Mouse (Mus musculus) hindbrain, embryonic 15.5 days (tissue): ENCODE measurements at regions not wholly inside any gene's neighbourhood (a gene's known extent, or its start where the extent isn't known, plus 50 kb on each side); places are given as distances from the start of the nearest gene placed in this dataset.

Experiments
- ATAC-seq: fragments of 200-750 bp; cut with Nextera tagmentation; 2 replicates; pipeline ENCODE4 v1.8.0; 2017; ENCODE audit warnings: low read depth, moderate number of reproducible peaks, moderate TSS enrichment; ENCODE audit not compliant: low FRiP score
- H3K27ac ChIP-seq: fragments of 300-500 bp; sonication (generic); replicated peaks from 2 replicates; pipeline ENCODE4 v1.5.1; 2015; ENCODE audit warnings: mild to moderate bottlenecking, inconsistent platforms
- H3K27me3 ChIP-seq: fragments of 300-500 bp; sonication (generic); 2 replicates; pipeline ENCODE4 v1.6.1; 2015; ENCODE audit warnings: control low read depth, inconsistent platforms
- H3K36me3 ChIP-seq: fragments of 300-500 bp; sonication (generic); 2 replicates; pipeline ENCODE4 v1.6.1; 2015; ENCODE audit warnings: control low read depth, inconsistent platforms
- H3K4me1 ChIP-seq: fragments of 300-500 bp; sonication (generic); replicated peaks from 2 replicates; pipeline ENCODE4 v1.6.1; 2015; ENCODE audit warnings: control low read depth, inconsistent platforms
- H3K4me2 ChIP-seq: fragments of 300-500 bp; sonication (generic); 2 replicates; pipeline ENCODE4 v1.6.1; 2015; ENCODE audit warnings: moderate library complexity, mild to moderate bottlenecking, inconsistent platforms
- H3K4me3 ChIP-seq: fragments of 300-500 bp; sonication (generic); 2 replicates; pipeline ENCODE4 v1.5.1; 2015; ENCODE audit warnings: mild to moderate bottlenecking, inconsistent platforms
- H3K9ac ChIP-seq: fragments of 300-500 bp; sonication (generic); 2 replicates; pipeline ENCODE4 v1.6.1; 2015; ENCODE audit warnings: inconsistent platforms
- H3K9me3 ChIP-seq: fragments of 300-500 bp; sonication (generic); 2 replicates; pipeline ENCODE4 v1.6.1; 2016; ENCODE audit warnings: control low read depth, inconsistent platforms
- WGBS: fragments of 180-500 bp; shearing (Covaris S2); methylation state at CpG from one replicate; pipeline ENCODE4 v1.1.7; 2015; 5-methylcytosine and 5-hydroxymethylcytosine counted together

DNA sequence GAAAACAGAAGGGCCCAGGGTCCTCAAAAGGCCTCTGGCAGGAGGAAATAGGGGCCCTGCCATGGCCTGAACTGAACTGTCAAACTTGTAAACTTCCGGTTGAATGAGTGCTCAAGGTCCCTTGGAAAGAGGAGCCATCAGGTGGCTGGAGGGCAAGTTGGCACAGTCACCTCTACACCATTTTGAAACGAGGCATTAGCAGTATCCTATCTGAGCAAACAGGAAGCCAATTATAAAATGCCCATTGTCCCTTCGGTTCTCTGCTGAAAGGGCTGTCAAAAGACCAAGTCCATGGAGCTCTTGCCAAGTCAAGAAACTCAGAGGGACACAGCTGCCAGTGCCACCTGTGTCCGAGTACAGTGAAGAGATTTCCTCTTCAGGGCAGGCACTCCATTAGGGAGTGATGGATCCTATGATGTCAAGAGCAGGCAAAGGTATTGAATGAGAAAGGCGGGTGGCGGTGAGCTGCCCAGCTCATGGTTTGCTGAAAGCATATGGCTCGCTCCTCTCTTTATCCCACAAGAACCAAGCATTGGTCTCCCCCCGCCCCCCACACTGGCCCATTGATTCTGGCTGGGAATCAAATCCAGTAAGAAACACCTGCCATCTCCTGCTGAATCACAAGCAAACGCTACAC, 103.0 kb upstream of the Tut7 start:
- Histone ChIP-seq H3K9ac (no peak overlapping the region), H3K27ac (no peak overlapping the region), H3K4me3 (no peak overlapping the region), H3K4me2 (no peak overlapping the region), H3K4me1 (peaks cover 18% of the 10 kb centered on the region), H3K36me3 (no peaks in the 10 kb centered on the region), H3K9me3 (no peaks in the 10 kb centered on the region), H3K27me3 (no peaks in the 10 kb centered on the region)
- ATAC-seq: peak; percentile 80
- 40% methylated on average over 9 of the region's 9 CpGs for WGBS

DNA sequence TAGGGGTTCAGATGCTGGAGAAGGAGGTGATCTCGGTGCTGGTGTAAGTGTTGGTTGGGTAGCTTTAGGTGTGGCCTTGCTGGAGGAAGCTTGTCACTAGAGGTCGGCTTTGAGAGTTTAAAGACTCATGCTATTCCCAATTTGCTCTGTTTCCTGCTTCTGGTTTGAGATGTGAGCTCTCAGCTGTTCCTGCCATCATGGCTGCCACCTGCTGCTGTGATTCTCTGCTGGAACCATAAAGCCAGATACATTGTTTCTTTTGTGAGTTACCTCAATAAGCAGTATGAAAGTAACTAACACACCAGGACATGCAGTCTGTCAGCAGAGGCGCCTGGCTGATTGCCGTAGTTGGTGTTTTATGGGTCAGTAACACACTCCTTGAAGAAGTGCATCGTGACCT, 94.2 kb upstream of the Tut7 start:
- Histone ChIP-seq H3K9me3 (no peaks in the 10 kb centered on the region), H3K27ac (no peak overlapping the region), H3K9ac (no peak overlapping the region), H3K4me1 (no peaks in the 10 kb centered on the region), H3K27me3 (no peaks in the 10 kb centered on the region), H3K36me3 (no peaks in the 10 kb centered on the region), H3K4me2 (no peak overlapping the region), H3K4me3 (no peak overlapping the region)
- ATAC-seq: no peak
- WGBS: 94% methylated on average over 5 of the region's 5 CpGs

DNA sequence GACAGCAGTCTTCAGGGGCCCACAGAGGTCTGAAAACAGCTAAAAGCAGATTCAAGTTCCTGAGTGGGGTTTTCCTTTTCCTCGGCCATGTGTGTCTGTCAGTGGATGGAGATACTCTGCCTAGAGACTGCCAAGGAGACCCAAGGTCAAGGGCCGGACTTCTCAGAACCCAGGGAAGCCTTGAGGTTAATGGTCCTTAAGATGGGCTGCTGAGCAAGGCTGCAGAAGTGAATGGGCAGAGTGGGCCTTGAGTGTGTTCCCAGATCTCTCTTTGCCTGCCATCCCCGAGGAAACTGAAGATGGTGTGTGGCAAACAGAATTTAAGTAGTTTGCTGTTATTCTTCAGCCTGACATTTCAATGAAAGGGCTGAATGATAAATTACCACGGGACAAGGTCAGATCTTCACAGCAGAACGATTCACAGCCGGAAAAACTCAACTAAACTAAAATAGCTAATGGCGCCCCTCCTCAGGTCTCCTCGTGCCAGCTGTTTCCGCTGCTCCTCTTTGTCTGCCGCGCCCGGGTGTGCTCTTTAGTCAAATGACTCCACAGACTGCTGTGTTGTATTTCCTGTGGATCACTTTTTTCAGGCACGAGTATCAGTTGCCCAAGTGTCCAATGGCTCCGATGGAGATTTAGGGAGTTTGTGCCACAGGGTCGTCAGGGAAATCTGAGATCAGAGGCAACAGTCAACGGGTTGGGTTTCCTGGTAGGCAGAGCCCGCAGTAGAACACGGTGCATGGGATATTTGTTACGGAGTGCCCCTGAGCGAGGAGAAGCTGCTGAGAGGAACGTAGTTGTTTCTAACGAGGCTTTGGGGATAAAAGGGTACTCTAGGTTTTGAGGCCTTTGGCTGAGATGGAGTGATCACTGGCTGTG, 93.5 kb upstream of the Tut7 start:
- Histone ChIP-seq H3K9me3 (no peaks in the 10 kb centered on the region), H3K4me3 (no peak overlapping the region), H3K4me2 (no peak overlapping the region), H3K36me3 (no peaks in the 10 kb centered on the region), H3K9ac (no peak overlapping the region), H3K4me1 (no peaks in the 10 kb centered on the region), H3K27me3 (no peaks in the 10 kb centered on the region), H3K27ac (no peak overlapping the region)
- 59% methylated on average over 22 of the region's 22 CpGs for WGBS
- ATAC-seq: no peak

DNA sequence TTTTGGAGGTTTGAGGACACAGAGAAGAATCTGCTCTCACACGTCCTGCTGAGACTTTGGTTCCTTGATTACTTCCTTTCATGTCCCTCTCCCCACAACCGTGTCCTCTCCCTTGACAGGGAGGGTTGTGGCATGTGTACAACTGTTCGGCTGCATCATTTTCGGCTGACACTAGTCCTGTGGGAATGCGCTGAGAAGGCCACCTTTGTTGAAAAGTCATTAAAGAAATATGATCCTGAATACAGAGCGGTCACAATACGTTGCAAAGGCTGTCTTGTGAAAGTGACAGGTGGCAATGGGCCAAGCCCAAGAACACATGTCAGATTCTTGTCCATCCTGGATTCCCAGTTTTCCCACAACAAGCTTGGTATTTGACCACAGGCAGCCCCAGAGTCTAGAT, 92.8 kb upstream of the Tut7 start:
- H3K27ac ChIP-seq: no peak overlapping the region
- 70% methylated on average over 7 of the region's 7 CpGs for WGBS
- H3K4me2 ChIP-seq: no peak overlapping the region
- no peaks in the 10 kb centered on the region for H3K9me3 ChIP-seq
- H3K4me3 ChIP-seq: no peak overlapping the region
- peaks cover 2% of the 10 kb centered on the region for H3K4me1 ChIP-seq
- H3K27me3 ChIP-seq: no peaks in the 10 kb centered on the region
- no peaks in the 10 kb centered on the region for H3K36me3 ChIP-seq
- H3K9ac ChIP-seq: no peak overlapping the region
- ATAC-seq: no peak

DNA sequence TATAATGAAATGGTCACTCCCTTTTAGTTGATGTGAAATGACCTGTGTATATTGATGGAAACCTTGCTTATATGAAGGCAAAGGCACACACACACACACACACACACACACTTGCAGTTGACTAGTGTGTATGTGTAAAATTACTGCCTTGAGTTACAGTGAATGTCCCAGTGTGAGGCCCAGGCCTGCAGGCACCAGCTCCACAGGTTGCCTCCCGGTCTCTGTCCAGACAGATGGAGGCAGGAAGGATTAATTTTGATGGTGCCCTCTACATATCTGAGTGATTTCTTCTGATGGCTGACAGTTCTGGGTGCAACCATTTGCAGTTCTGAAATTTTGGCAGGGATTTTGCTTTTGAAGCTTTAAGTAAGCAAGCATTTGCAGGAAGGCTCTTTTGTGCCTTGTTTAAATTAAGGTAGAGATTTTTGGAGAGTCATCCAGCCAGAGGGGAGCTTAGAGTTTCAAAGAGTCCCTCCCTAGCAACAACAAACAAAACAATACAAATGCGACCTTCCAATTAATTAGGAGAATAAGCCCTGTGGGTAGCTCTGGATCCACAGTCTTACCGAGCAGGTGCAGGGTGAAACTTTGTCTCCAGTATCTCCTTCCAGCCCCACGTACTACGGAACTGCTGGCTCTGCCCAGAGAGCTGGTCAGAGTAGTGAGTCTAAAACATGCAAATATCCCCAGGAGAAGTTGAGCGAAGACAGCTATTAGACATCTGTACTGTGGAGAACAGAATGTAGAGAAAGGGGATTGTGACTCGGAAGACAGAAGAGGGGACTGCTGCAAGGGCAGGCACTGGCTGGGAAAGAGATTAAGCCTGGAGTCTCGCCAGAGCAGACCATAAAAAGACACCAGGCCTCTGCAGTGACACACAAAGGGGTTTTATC, 87.5 kb upstream of the Tut7 start:
- H3K4me2 ChIP-seq: no peak overlapping the region

DNA sequence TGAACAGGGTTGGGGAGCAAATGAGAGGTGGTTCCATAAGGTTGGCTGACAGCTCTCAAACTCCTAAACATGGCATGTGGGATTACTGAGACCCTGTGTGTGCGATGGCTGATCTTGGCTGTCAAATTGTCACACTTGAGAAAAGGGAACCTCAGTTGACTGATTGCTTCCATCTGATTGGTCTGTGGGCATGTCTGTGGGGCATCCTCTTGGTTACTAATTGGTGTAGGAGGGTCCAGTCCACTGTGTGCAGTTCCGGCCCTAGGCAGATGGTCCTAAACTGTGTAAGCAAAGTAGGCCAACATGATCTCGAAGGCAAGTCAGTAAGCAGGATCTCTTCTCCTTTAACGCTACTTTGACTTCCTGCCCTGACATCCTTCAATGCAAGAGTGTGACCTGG, 86.5 kb upstream of the Tut7 start:
- Histone ChIP-seq H3K4me3 (no peak overlapping the region), H3K4me2 (no peak overlapping the region), H3K9ac (no peak overlapping the region), H3K9me3 (no peaks in the 10 kb centered on the region), H3K36me3 (no peaks in the 10 kb centered on the region), H3K4me1 (peaks cover 18% of the 10 kb centered on the region), H3K27me3 (no peaks in the 10 kb centered on the region), H3K27ac (no peak overlapping the region)
- WGBS: 87% methylated on average over 4 of the region's 4 CpGs
- no peak for ATAC-seq

More for the DNA sequence above, 87.5 kb upstream of the Tut7 start:
- Histone ChIP-seq H3K4me1 (peaks cover 13% of the 10 kb centered on the region), H3K9me3 (no peaks in the 10 kb centered on the region), H3K27me3 (no peaks in the 10 kb centered on the region), H3K4me3 (no peak overlapping the region), H3K9ac (no peak overlapping the region), H3K36me3 (no peaks in the 10 kb centered on the region), H3K27ac (no peak overlapping the region)
- ATAC-seq: no peak
- 19% methylated on average over 8 of the region's 8 CpGs for WGBS

DNA sequence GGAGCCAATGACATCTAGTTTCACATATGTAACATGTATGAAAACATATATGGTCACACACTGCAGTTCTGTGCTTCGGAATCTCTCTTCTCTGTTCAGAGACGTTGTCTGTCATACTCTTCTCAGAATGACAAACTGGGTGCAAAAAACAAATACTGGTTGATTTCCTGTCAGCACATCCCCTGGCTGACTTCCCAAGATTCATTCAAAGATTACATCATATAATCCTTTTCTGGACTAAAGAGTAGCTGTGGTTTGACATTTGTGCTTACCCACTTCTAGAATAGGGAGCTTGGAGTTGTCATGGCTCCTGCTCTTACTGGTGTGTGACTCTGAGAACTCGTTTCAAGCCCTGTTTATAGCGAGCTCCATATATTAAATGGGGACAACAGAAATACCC, 85.8 kb upstream of the Tut7 start:
- H3K9me3 ChIP-seq: no peaks in the 10 kb centered on the region
- whole genome bisulfite sequencing: 92% methylated on average over 4 of the region's 4 CpGs
- no peak overlapping the region for H3K4me3 ChIP-seq
- H3K4me1 ChIP-seq: peaks cover 18% of the 10 kb centered on the region
- no peaks in the 10 kb centered on the region for H3K27me3 ChIP-seq
- H3K36me3 ChIP-seq: no peaks in the 10 kb centered on the region
- no peak overlapping the region for H3K4me2 ChIP-seq
- no peak overlapping the region for H3K9ac ChIP-seq
- H3K27ac ChIP-seq: no peak overlapping the region
- no peak for ATAC-seq

DNA sequence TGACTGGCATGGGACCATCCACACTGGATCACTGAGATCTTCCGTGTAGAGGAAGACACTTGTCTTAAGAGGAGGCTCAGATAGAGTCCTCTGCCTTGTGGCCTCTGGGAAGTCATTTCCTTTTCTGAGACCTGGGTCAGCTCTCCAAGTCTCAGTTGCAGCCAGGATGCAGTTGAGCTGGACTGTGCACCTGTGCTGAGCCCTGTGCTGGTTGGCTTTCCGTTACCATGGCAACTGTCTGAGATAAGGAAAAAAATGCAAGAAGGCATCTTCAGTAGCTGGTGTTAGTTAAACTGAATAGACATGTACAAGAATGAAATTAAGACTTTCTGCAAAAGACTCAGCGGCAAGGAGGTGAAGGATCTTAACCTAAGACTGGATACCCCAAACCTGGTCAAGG, 82.5 kb upstream of the Tut7 start:
- Histone ChIP-seq H3K9ac (no peak overlapping the region), H3K36me3 (no peaks in the 10 kb centered on the region), H3K4me2 (no peak overlapping the region), H3K27ac (no peak overlapping the region), H3K9me3 (no peaks in the 10 kb centered on the region), H3K27me3 (no peaks in the 10 kb centered on the region), H3K4me3 (no peak overlapping the region), H3K4me1 (peaks cover 13% of the 10 kb centered on the region)
- 57% methylated on average over 3 of the region's 3 CpGs for WGBS
- peak; percentile 71; the same call in 1 of the 2 replicates for ATAC-seq

DNA sequence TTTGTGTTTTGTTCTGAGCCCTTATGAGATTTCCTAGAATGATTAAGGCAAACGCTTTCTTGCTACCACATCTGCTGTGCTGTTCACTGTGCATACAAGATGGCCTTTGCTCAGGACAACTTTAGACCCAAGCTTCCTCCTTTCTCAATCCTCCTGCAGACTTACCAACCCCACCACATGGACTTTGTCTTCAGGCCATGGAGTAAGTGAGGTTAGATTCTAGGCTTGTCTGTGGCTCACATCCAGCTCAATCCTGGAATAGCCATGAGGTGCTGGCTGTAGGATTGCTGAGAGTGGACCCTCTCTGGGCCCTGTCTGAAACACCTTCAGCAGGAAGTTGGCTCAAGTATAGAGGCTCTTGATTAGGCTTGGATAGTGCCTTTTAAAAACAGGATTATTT, 81.5 kb upstream of the Tut7 start:
- Histone ChIP-seq H3K27ac (no peak overlapping the region), H3K4me3 (no peak overlapping the region), H3K4me1 (0 out of 2 replicates have a peak, but pooled peaks cover 7% of the 10 kb centered on the region), H3K36me3 (no peaks in the 10 kb centered on the region), H3K9ac (no peak overlapping the region), H3K9me3 (no peaks in the 10 kb centered on the region), H3K4me2 (no peak overlapping the region), H3K27me3 (no peaks in the 10 kb centered on the region)
- no peak for ATAC-seq
- WGBS: 91% methylated on average over 1 of the region's 1 CpGs

DNA sequence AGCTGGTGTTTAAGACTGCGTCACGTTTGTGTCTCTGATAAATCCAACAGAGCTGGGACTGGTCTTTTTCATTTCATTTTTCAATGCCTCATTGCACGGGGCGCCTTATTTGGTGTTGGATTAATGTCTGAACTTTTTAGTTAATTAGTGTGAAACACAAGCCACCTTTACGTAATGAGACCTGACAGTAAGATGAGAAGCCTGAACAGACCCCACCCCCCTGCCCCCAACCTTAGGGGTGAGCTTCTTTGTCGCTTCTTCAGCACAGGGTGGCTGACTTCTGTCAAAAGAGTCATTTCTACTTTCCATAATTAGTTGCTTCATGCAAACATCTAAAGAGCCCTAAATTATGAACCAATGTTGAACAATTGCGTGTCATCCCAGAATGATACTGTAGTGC, 76.6 kb upstream of the Tut7 start:
- H3K4me2 ChIP-seq: no peak overlapping the region
- H3K27ac ChIP-seq: no peak overlapping the region
- H3K27me3 ChIP-seq: no peaks in the 10 kb centered on the region
- WGBS: 67% methylated on average over 7 of the region's 7 CpGs
- no peak overlapping the region for H3K4me3 ChIP-seq
- H3K9me3 ChIP-seq: no peaks in the 10 kb centered on the region
- H3K4me1 ChIP-seq: no peaks in the 10 kb centered on the region
- ATAC-seq: no peak
- no peak overlapping the region for H3K9ac ChIP-seq
- no peaks in the 10 kb centered on the region for H3K36me3 ChIP-seq

DNA sequence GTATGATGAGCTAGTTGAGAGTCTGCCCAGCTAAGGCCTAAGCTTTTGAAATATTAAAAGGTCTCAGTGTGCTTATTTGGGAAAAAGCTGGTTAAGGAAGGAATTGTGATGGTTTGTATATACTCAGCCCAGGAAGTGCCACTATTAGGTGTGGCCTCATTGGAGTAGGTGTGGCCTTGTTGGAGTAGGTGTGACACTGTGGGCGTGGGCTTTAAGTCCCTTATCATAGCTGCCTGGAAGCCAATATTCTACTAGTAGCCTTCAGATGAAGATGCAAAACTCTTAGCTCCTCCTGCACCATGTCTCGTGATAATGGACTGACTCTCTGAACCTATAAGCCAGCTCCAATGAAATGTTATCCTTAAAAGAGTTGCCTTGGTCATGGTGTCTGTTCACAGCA, 72.8 kb upstream of the Tut7 start:
- no peak overlapping the region for H3K27ac ChIP-seq
- H3K4me1 ChIP-seq: no peaks in the 10 kb centered on the region
- H3K4me3 ChIP-seq: no peak overlapping the region
- no peak overlapping the region for H3K9ac ChIP-seq
- no peaks in the 10 kb centered on the region for H3K36me3 ChIP-seq
- no peak overlapping the region for H3K4me2 ChIP-seq
- ATAC-seq: no peak
- H3K9me3 ChIP-seq: no peaks in the 10 kb centered on the region
- WGBS: 91% methylated on average over 2 of the region's 2 CpGs
- H3K27me3 ChIP-seq: peaks cover 4% of the 10 kb centered on the region; the same call in 1 of the 2 replicates

DNA sequence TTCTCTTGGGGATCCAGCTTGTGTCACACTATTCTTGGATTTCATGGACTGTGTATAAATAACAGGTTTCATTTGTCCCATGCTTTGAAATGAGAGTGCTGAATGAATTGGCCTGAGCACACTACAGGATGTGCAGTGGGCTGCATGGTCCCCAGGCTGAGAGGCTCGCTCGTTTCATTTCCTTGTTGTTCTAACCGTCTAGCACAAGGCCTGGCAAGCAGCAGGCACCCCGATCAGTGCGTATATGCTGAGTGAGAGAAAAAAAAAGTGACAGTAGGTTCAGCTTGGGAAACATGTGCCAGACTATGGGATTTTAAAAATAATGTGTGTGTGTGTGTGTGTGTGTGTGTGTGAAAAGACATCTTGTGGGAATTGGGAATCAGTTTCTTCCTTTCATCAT, 71.1 kb upstream of the Tut7 start:
- H3K9me3 ChIP-seq: no peaks in the 10 kb centered on the region
- H3K4me3 ChIP-seq: no peak overlapping the region
- no peak overlapping the region for H3K9ac ChIP-seq
- H3K27ac ChIP-seq: no peak overlapping the region
- no peak overlapping the region for H3K4me2 ChIP-seq
- H3K4me1 ChIP-seq: peaks cover 5% of the 10 kb centered on the region
- WGBS: 64% methylated on average over 5 of the region's 5 CpGs
- H3K27me3 ChIP-seq: peaks cover 4% of the 10 kb centered on the region; the same call in 1 of the 2 replicates
- ATAC-seq: no peak
- H3K36me3 ChIP-seq: no peaks in the 10 kb centered on the region
